Mouse (Mus musculus): ENCODE data around the gene Kctd5.
"Not testable (repeated sequence)": the region's sequence is repeated elsewhere in the genome, so short reads cannot be mapped to it uniquely, and the experiment has no call there.

Kctd5 gene

DNA sequence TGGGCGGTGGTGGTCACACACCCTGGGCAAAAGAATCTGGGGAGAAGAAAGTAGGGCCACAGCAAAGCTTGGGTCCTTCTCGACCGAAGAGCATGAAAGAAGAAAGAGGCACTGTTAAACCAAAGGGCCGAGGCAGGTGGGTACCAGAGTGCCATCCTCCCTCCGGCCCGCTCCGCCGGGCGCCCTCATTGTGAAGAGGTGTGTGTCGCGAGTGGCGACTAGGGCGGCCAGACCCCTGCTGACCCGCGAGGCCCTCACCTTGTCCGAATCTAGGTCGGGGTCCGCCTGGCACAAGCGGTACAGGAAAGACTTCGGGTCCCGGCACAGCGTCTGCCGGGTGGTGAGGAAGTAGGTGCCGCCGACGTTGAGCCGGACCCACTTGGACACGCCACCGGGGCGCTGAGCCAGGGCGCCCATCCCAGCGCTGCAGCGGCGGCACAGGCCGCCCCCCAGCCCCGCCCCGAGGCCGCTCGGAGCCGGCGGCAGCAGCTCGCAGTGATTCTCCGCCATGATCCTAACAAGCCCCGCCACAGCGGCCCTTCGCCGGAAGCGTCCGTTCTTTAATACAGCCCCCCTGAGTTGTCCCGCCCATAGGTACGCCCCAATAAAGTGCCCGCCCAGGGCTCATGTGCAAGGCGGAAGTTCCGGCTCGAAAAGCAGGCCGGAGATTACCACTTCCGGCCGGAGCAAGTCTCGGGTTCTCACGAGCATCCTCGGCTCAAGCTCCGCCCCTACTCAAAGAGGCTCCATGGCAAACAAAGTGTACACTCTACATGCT, at the start of gene Kctd5:
TSS of gene Kctd5 (minus strand) at position 567 of the 778 bp plus-strand sequence.
- peak; percentile 93 for DNase-seq (ENCODE audit: low spot score)

DNA sequence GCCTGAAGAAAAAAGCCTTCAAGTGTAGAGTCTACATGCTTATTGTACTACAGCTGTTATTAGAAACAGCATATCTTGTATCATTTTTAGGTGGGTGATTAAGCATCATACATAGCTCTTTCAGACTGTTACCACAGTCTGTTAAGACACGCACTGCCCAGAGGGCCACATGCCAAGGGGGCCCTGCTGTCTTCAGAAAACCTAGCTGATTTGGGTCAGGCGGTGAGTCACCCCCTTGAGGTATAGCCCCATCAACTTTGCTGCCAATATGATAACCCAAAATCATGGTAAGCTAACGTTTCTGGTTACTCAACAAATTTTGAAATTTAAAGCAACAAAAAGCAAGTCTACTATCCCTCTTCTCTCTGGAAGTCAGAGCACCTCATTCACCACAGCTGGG, 46.2 kb upstream of the Kctd5 start:
- DNase-seq (ENCODE audit: low spot score) = no peak

DNA sequence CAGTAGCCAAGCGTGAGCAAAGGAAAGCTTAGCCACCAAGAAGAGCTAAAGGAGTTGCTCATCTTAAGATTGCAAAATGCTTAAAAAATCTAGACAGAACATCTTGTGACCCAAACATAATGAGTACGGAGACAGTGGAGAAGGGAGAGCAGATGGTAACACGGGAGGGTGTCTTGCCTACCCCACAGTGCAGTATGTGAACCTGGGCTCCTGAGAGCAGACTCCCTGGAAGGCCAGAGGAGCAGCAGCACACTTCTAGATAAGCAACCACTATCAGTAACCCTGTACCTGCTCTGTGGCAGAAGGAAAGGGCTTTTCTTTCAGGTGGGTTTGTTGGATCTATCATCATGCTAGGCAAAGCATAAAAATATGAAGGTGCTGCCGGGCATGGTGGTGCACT, 39.7 kb upstream of the Kctd5 start:
- DNase-seq (ENCODE audit: low spot score) = no peak

DNA sequence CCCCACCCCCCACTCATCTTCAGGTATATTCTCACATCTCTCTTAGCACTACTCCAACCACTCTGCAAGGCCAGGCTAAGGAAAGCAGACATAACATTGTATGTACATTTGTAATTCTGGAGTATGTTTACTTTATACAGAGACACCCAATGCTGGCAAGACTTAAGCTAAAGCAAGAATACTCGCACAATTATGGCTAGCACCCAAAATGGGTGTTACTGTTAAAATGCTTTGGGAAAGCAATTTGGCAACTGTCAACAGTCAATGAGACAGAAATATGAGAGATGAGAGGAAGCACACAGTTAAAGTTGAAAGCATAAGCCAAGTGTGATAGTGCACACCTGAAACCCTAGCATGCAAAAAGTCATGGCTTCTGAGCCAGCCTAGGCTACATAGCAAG, 38.0 kb upstream of the Kctd5 start:
- no peak for DNase-seq (ENCODE audit: low spot score)

DNA sequence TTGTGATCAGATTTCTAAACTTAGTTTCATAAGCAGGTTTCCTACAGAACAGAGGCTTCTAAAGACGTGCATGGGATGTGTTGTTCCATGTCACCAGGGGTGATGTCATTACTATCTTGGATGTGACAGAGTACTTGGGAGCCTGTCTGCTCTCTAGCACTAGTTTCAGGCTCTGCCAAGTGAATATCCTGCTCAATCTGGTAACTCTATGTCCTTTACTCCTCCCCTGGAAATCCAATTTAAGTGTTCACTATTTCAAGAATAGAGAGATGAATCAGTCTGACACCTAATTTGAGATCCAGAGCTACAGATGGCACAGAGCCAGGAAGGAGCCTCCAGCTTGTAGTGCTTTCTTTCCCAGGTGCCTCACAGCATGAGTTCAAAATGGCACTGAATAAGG, 35.6 kb upstream of the Kctd5 start:
- no peak for DNase-seq (ENCODE audit: low spot score)

DNA sequence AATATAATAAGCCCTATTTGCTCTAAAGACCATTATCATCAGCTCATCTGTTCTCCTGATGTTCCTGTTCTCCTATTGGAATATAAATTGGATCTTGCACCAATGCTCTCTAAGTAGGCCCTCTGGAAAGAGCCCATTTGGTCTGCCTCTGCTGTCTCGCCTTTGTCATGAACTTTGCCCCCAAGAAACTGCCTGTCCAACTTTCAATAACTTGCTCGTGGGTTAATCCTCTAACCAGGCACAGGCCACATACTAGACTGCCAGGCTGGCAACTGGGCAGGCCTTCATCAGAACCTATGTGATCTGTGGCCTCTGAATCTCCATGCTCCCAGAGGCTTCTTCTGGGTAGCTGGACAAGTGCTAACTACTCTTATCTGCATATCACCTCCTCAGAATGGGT, 31.8 kb upstream of the Kctd5 start:
- no peak for DNase-seq (ENCODE audit: low spot score)

DNA sequence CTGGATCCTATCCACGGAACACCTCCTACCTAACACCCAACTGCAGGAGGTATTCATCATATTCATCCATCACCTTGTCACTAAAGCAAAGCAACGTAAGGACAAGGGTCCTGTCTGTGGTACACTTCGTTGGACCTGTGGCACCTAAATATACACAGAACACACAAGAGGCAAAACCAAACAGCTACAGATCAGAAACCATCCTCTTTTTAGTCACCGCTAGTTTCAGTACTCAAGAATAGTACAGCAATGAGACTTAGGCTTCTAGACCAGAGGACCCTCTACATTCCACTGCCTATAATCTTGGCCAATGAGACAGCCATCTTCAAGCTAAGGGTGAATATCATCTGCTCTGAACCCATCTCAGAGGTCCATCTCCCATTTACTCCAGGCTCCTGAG, 25.1 kb upstream of the Kctd5 start:
- DNase-seq (ENCODE audit: low spot score) = no peak

DNA sequence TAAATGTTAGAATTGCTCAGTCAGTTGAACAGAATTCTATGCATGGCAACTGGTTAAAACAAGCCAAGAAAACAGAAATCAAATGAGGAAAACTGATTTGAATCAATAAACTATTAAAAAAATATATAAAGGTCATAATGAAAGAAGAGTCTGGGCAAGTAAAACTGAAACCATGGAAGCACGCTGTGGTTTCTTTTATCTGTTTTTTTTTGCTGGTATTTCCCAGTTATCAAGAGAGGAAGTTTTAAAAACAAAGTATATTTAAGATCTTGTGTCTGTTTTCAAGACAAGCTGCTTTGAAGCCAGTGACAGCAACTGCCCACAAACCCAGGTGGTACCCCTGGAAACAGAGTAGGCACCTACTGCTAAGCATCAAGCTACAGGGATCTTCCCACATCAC, 17.3 kb upstream of the Kctd5 start:
- no peak for DNase-seq (ENCODE audit: low spot score)

DNA sequence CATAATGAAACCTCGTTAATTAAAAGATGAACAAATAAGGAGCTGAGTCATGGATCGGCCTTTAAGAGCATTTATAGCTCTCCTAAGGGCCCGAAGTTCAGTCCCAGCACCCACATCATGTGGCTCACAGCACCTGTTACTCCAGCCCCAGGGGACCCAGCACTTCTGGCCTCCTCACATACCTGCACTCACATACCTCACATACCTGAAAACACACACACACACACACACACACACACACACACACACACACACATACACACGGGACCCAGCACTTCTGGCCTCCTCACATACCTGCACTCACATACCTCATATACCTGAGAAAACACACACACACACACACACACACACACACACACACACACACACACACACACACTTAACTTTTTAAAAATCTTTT, 13.1 kb upstream of the Kctd5 start:
- not testable (repeated sequence) for DNase-seq (ENCODE audit: low spot score)

DNA sequence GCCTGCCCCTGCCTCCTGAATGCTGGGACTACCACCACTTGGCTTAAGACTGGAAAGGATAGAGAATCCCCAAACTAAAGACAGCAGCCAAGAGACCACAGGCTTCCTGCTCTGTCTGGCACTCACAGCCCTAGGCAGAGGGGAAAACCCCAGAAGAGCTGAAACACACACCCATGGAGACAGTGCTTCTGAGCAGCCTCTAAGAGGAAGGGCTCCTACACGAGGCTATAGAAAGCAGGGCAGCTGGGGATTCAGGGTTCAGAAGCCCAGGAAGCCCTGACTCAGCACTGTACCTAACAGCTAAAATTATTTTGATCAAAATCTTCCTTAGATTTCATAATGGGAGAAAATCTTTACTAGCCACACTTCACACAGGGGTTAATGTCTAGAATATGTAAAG, 11.3 kb upstream of the Kctd5 start:
- DNase-seq (ENCODE audit: low spot score) = no peak

DNA sequence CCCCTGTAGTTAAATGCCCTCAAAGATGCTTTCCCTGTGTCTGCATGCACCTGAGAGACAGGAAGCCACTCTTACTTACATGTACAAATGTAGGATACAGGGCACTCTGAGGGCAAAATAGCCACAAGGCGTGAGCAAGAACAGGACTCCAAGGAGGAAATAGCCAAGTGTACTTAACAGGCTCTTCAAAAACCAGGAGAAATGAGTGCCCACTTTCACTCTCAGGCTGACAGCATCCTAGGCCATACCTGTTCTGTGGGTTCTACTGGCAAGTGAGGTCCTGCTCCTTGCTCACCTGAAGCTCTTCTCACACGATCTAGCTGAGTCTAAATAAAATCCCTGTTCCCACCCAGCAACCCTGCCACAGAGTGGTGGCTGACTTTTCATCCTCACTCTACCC, 3.8 kb upstream of the Kctd5 start:
- no peak for DNase-seq (ENCODE audit: low spot score)

DNA sequence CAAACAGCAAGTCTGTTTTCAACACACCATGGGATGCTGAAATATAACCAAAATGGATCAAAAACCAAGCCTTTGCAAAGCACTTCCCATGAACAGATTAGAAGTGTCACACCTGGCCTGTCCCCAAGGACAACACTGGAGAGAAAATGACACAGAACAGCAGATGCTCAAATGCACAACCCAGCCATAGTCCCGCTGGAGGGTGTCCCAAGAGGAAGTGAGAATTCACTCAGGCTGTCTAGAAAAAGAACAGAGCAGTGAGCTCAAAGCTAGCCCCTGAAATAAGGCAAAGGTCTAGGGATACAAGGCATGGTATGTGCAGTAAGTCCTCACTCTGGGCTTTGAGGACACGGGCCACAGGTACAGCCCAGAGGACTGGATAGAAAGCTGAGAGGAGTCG, 3.8 kb downstream of the Kctd5 start:
- no peak for DNase-seq (ENCODE audit: low spot score)

DNA sequence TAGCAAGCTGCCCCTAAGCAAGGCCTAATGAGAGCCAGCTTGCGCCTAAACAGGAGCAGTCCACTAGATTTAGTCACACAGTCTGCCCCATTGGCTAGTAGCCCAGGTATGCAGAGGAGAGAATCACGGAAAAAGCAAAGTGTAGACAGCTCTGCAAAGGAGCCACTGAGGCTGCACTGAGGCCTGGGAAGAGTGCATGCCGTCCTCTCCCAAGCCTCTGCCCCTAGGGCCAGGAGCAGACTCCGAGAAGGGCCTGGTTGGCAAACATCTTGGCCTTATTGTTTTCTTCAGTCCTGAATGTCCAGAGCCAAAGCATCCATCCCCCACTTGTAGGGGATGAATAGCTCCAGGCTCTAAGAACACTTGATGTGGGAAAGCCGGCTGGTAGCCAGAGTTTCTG, 5.0 kb downstream of the Kctd5 start:
- DNase-seq (ENCODE audit: low spot score) = no peak

DNA sequence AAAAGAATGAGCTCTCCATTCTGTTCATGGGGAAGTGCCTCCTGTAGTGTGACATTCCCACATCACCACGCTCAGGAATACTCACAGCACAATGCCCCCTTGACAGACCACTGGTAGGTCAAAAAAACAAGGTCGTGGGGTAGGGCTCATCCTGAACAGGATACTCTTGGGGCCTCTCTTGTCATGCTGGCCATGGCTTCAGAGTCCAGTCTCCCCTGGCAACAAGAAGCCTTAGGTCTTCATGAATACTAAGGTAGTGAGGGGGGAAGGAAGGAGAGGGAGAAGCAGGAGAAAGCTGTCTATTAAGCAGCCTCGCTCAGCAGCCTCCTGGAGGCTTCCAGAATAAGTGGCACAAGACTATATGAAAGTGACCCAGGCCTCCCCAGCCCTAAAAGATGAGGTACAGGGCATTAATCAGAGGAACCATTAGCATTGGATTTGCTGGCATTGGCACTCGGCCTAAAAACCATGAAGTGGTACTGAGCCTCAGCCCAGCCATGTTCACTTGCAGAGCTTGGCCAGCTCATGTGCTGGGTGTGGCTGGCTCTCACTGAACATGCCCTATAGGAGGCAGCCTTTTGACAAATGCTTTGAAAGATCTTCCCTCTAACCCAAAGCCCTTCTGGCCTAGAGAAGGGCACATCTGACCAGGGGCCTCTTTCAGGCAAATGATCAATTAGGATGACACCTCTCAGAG, 10.7 kb downstream of the Kctd5 start:
- no peak for DNase-seq (ENCODE audit: low spot score)

DNA sequence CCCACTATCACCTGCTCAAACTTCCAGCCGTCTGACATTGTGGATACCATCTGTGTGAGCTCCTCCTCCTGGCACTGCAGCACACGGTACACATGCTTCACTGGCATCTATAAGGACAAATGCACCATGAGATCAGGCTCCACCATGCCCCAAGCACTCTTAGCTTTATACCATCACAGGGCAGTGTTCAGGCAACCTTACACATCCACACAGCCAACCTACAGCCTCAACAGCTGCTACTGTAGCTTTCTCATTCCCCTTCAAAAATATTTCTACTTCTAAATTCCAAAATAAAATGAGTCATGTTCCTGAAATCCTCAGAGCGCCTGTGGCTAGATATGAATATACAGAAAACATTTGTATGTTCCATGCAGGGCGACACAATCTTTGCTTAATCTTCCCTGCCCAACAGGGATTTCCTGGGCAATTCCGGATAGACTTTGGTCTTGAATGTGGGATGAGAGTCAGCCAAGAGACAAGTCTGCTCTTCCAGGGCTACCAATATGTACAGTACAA, 15.5 kb downstream of the Kctd5 start:
- no peak for DNase-seq (ENCODE audit: low spot score)

DNA sequence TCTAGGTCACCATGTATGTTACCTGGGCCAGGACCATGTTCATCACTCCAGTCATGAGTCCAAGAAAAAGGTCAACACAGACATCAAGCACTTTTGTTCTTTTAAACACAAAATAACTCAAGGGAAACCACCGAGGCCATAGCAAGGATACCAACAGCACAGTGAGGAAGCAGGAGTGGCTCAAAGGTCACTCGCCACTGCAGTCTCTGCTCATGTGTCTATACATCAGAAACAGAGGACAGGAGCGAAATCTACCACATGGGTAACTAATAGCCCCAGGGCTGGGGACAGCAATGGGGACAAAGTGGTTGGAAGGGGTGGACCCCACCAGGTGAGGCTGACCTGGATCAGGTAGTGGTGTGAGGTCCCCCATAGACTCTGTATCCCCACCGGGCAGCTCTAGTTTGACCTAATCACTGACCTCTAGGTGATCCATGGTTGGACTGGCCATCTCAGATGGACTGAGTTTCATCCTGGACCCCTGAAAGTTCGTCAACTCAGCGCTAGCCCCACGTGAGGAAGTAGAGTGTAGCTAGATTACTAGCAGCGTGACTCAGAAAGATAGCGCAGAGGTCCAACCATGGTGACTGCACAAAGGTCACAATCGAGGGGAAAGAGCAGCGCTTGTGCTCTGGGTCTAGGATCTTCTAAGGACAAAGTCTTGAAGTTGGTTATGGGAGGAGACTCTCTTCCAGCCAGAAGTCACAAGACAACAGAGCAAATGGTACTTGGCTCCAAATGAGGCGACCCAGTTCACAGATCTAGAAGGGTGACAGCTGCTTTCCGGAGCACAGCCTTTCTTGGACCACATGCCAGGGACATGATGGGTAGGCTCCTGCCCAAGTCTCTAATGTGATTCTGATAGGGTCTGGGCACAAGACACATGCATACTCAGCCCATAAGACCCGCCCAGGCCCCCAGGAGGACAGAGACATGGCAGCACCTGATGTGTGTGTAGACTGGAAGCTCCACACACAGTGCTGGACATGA, 16.4 kb downstream of the Kctd5 start:
- DNase-seq (ENCODE audit: low spot score) = no peak

DNA sequence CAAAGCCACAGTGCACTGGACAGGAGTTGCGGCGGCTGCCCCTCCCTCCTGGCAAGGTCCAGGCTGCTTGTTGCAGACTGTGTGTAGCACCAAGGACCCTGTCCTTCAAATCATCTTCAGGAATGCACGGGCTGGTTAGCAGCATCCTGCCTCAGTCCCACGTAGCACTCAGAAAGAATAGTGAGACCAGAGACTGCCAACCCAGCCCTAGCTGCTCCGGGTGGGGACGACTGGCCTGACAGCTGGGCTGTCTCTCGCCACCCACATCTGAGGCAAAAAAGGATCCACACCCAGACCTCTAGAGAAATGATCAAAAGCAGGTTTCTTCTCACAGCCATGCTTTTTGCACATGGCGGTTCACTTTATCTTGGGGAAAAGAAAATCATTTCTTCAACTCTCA, 24.3 kb downstream of the Kctd5 start:
- no peak for DNase-seq (ENCODE audit: low spot score)

DNA sequence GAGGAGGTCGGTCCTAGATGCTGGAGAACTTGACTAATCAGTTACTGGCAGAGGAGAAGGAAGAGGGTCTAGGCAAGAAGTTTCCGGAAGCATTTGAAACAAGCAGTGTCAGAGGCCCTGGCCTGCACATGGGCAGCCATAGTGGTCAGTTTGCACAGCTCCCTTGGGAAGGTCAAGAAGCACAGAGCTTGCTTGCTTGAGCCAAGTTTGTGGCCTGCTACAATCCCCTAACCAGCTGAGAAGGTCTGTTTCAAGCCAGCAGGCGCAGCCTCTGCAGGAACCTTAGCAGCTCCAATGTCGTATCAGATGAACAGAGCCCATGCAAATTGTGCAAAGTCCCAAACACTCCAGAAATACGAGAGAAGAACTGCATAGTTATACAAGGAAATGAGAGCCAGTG, 25.2 kb downstream of the Kctd5 start:
- no peak for DNase-seq (ENCODE audit: low spot score)

DNA sequence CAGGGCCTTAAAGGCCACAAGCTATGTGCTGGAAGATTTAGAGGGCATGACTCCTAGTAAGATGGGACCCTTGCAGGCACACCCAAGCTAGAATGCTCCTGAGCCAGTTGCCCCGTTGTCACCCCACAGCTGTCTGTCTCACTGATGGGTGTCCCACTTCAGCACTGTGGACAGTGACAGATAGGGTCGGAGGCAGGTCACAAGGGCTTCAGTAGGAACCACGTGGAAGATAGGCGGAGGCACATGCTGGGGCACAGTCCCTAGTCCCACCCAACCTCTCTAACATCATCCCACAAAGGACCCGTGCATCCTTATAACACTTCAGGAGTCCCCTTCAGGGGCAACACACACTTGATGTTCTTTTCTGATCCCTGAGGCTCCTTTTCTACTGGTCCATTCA, 27.3 kb downstream of the Kctd5 start:
- DNase-seq (ENCODE audit: low spot score) = peak; percentile 22

DNA sequence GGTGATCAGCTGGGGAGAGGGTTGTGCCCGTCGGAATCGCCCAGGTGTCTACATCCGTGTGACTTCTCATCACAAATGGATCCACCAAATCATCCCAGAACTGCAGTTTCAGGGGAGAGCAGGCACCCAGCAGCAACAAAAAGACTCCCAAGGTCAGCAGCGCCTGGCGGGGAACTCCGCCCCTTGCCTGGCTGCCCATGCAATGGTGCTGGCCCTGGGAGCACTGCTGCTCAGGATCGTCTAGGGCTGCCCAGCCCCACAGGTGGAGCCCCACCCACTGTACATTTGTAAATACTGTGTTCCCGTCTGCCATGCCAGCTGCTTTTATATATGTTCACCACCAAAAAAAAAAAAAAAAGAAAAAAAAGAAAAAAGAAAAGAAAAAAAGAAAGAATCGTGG, 27.7 kb downstream of the Kctd5 start:
- DNase-seq (ENCODE audit: low spot score) = no peak

DNA sequence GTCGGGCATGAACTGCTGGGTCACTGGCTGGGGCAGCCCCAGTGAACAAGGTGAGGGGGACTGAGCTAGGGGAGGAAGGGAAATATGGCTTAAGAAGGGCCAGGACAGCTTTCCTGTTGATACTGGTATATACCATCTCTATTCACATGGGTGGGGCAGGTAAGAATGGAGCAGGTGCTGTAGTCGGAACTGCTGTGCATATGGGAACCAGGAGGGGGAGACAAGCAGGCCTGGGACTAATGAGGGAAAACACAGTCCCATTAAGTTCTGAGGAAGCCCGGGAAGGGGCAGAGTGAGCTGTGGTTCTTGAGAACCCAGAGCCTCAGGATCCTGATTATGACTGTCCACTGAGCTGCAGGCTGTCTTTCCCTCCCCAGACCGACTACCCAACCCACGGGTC, 28.8 kb downstream of the Kctd5 start:
- DNase-seq (ENCODE audit: low spot score) = no peak

DNA sequence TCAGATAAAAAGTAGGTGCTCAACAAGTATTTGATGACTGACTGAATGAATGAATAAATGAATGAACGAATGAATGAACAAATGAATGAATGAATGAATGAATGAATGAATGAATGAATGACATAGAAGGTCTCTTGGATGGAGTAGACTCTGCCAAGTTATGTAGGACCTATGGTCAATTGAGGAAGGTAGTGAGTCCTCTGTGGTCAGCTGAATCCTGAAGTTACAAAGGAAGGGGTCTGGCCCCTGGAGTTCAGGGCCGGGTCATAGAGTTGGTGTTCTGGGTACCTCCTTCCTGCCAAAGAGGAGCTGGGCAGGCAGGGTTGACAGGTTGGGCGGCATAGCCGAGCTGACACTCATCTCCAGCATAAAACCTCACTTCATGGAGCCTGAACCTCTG, 35.4 kb downstream of the Kctd5 start, which contains the start of gene Prss27:
TSS of gene Prss27 (plus strand) at position 301 of the 400 bp plus-strand sequence.
- no peak for DNase-seq (ENCODE audit: low spot score)
